Mouse (Mus musculus): ENCODE data around the gene G430095P16Rik. TPM values are rescaled to one million over a fixed set of nuclear protein-coding genes. Genes with fewer than 3 reads are reported as not detected.

Gene G430095P16Rik
- polyA plus RNA-seq, 1 experiment: 2.9 TPM

- Histone ChIP-seq H3K79me3 (ENCODE audit: low read depth) (no peaks in the 10 kb centered on the region), H3K79me2 (ENCODE audit: control insufficient read depth, insufficient read depth) (peaks cover 4% of the 10 kb centered on the region), H3K36me3 (ENCODE audit: control insufficient read depth, insufficient read depth) (peaks cover 58% of the 10 kb centered on the region), H3K27me3 (ENCODE audit: control insufficient read depth, insufficient read depth, insufficient read length) (no peaks in the 10 kb centered on the region), H3K4me3 (ENCODE audit: insufficient read depth, poor library complexity, severe bottlenecking) (no peak overlapping the region), H3ac (ENCODE audit: control insufficient read depth, insufficient read length, low read depth) (no peak overlapping the region)
- TF ChIP-seq USF1 (IDR thresholded peaks at IDR 0.05; ENCODE audit: low read depth) (no peak), MYOD1 (IDR thresholded peaks at IDR 0.05; ENCODE audit: control insufficient read depth, insufficient read length, low read depth) (peak; percentile 83), MYOG (IDR thresholded peaks at IDR 0.05; ENCODE audit: control insufficient read depth, extremely low read depth, insufficient read length) (no peak), CEBPB (IDR thresholded peaks at IDR 0.05; ENCODE audit: low read depth) (no peak), MAX (IDR thresholded peaks at IDR 0.05) (no peak), FOSL1 (IDR thresholded peaks at IDR 0.05; ENCODE audit: insufficient read depth, low read length, poor library complexity, severe bottlenecking) (no peak), CTCF (IDR thresholded peaks at IDR 0.05; ENCODE audit: control insufficient read depth, insufficient read depth, insufficient read length) (no peak)
These were observed 3.7 kb upstream of the G430095P16Rik start for GRCm38 (mm10) chr8:84718959-84719690.

GRCm38 (mm10) chr8:84722530-84722849 is 317 bp upstream of the G430095P16Rik start:
- Histone ChIP-seq H3K36me3 (ENCODE audit: control insufficient read depth, insufficient read depth) (peaks cover 76% of the 10 kb centered on the region), H3K4me3 (ENCODE audit: insufficient read depth, poor library complexity, severe bottlenecking) (no peak overlapping the region), H3K79me2 (ENCODE audit: control insufficient read depth, insufficient read depth) (peaks cover 12% of the 10 kb centered on the region), H3K79me3 (ENCODE audit: low read depth) (no peaks in the 10 kb centered on the region), H3K27me3 (ENCODE audit: control insufficient read depth, insufficient read depth, insufficient read length) (no peaks in the 10 kb centered on the region), H3ac (ENCODE audit: control insufficient read depth, insufficient read length, low read depth) (peak overlapping the region; percentile 49)
- TF ChIP-seq USF1 (IDR thresholded peaks at IDR 0.05; ENCODE audit: low read depth) (no peak), MYOG (IDR thresholded peaks at IDR 0.05; ENCODE audit: control insufficient read depth, extremely low read depth, insufficient read length) (no peak)

GRCm38 (mm10) chr8:84723571-84723900 is 729 bp downstream of the G430095P16Rik start:
- H3K79me3 ChIP-seq (ENCODE audit: low read depth): no peaks in the 10 kb centered on the region
- TF ChIP-seq MYOG (IDR thresholded peaks at IDR 0.05; ENCODE audit: control insufficient read depth, extremely low read depth, insufficient read length) (no peak), MAX (IDR thresholded peaks at IDR 0.05) (no peak), MYOD1 (IDR thresholded peaks at IDR 0.05; ENCODE audit: control insufficient read depth, insufficient read length, low read depth) (no peak), CTCF (IDR thresholded peaks at IDR 0.05; ENCODE audit: control insufficient read depth, insufficient read depth, insufficient read length) (no peak)
- no peak overlapping the region for H3ac ChIP-seq (ENCODE audit: control insufficient read depth, insufficient read length, low read depth)
- peaks cover 69% of the 10 kb centered on the region for H3K36me3 ChIP-seq (ENCODE audit: control insufficient read depth, insufficient read depth)
- no peaks in the 10 kb centered on the region for H3K27me3 ChIP-seq (ENCODE audit: control insufficient read depth, insufficient read depth, insufficient read length)
- peaks cover 12% of the 10 kb centered on the region for H3K79me2 ChIP-seq (ENCODE audit: control insufficient read depth, insufficient read depth)
- H3K4me3 ChIP-seq (ENCODE audit: insufficient read depth, poor library complexity, severe bottlenecking): no peak overlapping the region

GRCm38 (mm10) chr8:84724683-84725082 is 1.9 kb downstream of the G430095P16Rik start:
- no peak overlapping the region for H3ac ChIP-seq (ENCODE audit: control insufficient read depth, insufficient read length, low read depth)
- H3K79me3 ChIP-seq (ENCODE audit: low read depth): no peaks in the 10 kb centered on the region
- no peak overlapping the region for H3K4me3 ChIP-seq (ENCODE audit: insufficient read depth, poor library complexity, severe bottlenecking)
- peaks cover 62% of the 10 kb centered on the region for H3K36me3 ChIP-seq (ENCODE audit: control insufficient read depth, insufficient read depth)
- peaks cover 14% of the 10 kb centered on the region for H3K79me2 ChIP-seq (ENCODE audit: control insufficient read depth, insufficient read depth)
- TF ChIP-seq MAX (IDR thresholded peaks at IDR 0.05) (no peak), MYOD1 (IDR thresholded peaks at IDR 0.05; ENCODE audit: control insufficient read depth, insufficient read length, low read depth) (peak; percentile 82)
- no peaks in the 10 kb centered on the region for H3K27me3 ChIP-seq (ENCODE audit: control insufficient read depth, insufficient read depth, insufficient read length)

- TF ChIP-seq CTCF (IDR thresholded peaks at IDR 0.05; ENCODE audit: control insufficient read depth, insufficient read depth, insufficient read length) (no peak), FOSL1 (IDR thresholded peaks at IDR 0.05; ENCODE audit: insufficient read depth, low read length, poor library complexity, severe bottlenecking) (no peak), CEBPB (IDR thresholded peaks at IDR 0.05; ENCODE audit: low read depth) (no peak), MYOG (IDR thresholded peaks at IDR 0.05; ENCODE audit: control insufficient read depth, extremely low read depth, insufficient read length) (no peak), MYOD1 (IDR thresholded peaks at IDR 0.05; ENCODE audit: control insufficient read depth, insufficient read length, low read depth) (no peak), USF1 (IDR thresholded peaks at IDR 0.05; ENCODE audit: low read depth) (no peak), MAX (IDR thresholded peaks at IDR 0.05) (no peak)
- H3K79me2 ChIP-seq (ENCODE audit: control insufficient read depth, insufficient read depth): peaks cover 19% of the 10 kb centered on the region
- no peak overlapping the region for H3ac ChIP-seq (ENCODE audit: control insufficient read depth, insufficient read length, low read depth)
- H3K4me3 ChIP-seq (ENCODE audit: insufficient read depth, poor library complexity, severe bottlenecking): no peak overlapping the region
- H3K27me3 ChIP-seq (ENCODE audit: control insufficient read depth, insufficient read depth, insufficient read length): no peaks in the 10 kb centered on the region
- no peaks in the 10 kb centered on the region for H3K79me3 ChIP-seq (ENCODE audit: low read depth)
- H3K36me3 ChIP-seq (ENCODE audit: control insufficient read depth, insufficient read depth): peaks cover 55% of the 10 kb centered on the region
These were observed 2.6 kb downstream of the G430095P16Rik start for GRCm38 (mm10) chr8:84725246-84725940.

- Histone ChIP-seq H3K79me2 (ENCODE audit: control insufficient read depth, insufficient read depth) (peaks cover 19% of the 10 kb centered on the region), H3K27me3 (ENCODE audit: control insufficient read depth, insufficient read depth, insufficient read length) (no peaks in the 10 kb centered on the region), H3K4me3 (ENCODE audit: insufficient read depth, poor library complexity, severe bottlenecking) (no peak overlapping the region), H3K79me3 (ENCODE audit: low read depth) (no peaks in the 10 kb centered on the region), H3ac (ENCODE audit: control insufficient read depth, insufficient read length, low read depth) (no peak overlapping the region), H3K36me3 (ENCODE audit: control insufficient read depth, insufficient read depth) (peaks cover 51% of the 10 kb centered on the region)
- TF ChIP-seq USF1 (IDR thresholded peaks at IDR 0.05; ENCODE audit: low read depth) (no peak), MYOD1 (IDR thresholded peaks at IDR 0.05; ENCODE audit: control insufficient read depth, insufficient read length, low read depth) (no peak), FOSL1 (IDR thresholded peaks at IDR 0.05; ENCODE audit: insufficient read depth, low read length, poor library complexity, severe bottlenecking) (no peak), CTCF (IDR thresholded peaks at IDR 0.05; ENCODE audit: control insufficient read depth, insufficient read depth, insufficient read length) (no peak), CEBPB (IDR thresholded peaks at IDR 0.05; ENCODE audit: low read depth) (no peak), MYOG (IDR thresholded peaks at IDR 0.05; ENCODE audit: control insufficient read depth, extremely low read depth, insufficient read length) (no peak), MAX (IDR thresholded peaks at IDR 0.05) (no peak)
These were observed 3.1 kb downstream of the G430095P16Rik start for GRCm38 (mm10) chr8:84725941-84726259.

Measured in C2C12 (cell line).